Mouse (Mus musculus) ES-Bruce4 (cell line): ENCODE data around the gene Pnldc1. TPM values are rescaled to one million over a fixed set of nuclear protein-coding genes. Genes with fewer than 3 reads are reported as not detected.
"Not testable (repeated sequence)": the region's sequence is repeated elsewhere in the genome, so short reads cannot be mapped to it uniquely, and the experiment has no call there.

Source experiments
- H3K27ac ChIP-seq: 2 replicates; pipeline ENCODE4 v1.5.1; 2012; ENCODE audit warnings: low read length, inconsistent platforms; ENCODE audit not compliant: insufficient read depth
- H3K27me3 ChIP-seq: 2 replicates; pipeline ENCODE4 v1.6.1; 2012; ENCODE audit warnings: mild to moderate bottlenecking, low read length, inconsistent platforms; ENCODE audit not compliant: control insufficient read depth, poor library complexity, insufficient read depth, severe bottlenecking
- H3K36me3 ChIP-seq: 2 replicates; pipeline ENCODE4 v1.6.1; 2012; ENCODE audit warnings: inconsistent platforms, mild to moderate bottlenecking, low read length, moderate library complexity; ENCODE audit not compliant: control insufficient read depth, poor library complexity, insufficient read depth, severe bottlenecking
- H3K4me1 ChIP-seq: one replicate; pipeline ENCODE4 v1.8.1; 2011; ENCODE audit warnings: low read length; ENCODE audit not compliant: control insufficient read depth, insufficient read depth
- H3K4me3 ChIP-seq: 2 replicates; pipeline ENCODE4 v1.5.1; 2011; ENCODE audit warnings: low read depth, mild to moderate bottlenecking, low read length
- H3K9ac ChIP-seq: 2 replicates; pipeline ENCODE4 v1.6.1; 2012; ENCODE audit warnings: low read depth, mild to moderate bottlenecking, inconsistent platforms; ENCODE audit not compliant: poor library complexity, severe bottlenecking
- H3K9me3 ChIP-seq: replicated peaks from 2 replicates; pipeline ENCODE4 v1.6.1; 2012; ENCODE audit warnings: mild to moderate bottlenecking, low read length, inconsistent platforms; ENCODE audit not compliant: control insufficient read depth, poor library complexity, insufficient read depth, severe bottlenecking
- CTCF ChIP-seq: IDR thresholded peaks from one replicate; pipeline ENCODE4 v1.8.1; 2011; ENCODE audit warnings: low read depth, low read length
- EP300 ChIP-seq: IDR thresholded peaks from 2 replicates; pipeline ENCODE4 v1.6.1; 2011; ENCODE audit warnings: low read depth, low read length; ENCODE audit not compliant: insufficient read depth
- POLR2A ChIP-seq: IDR thresholded peaks from one replicate; pipeline ENCODE4 v1.8.1; 2011; ENCODE audit warnings: low read length; ENCODE audit not compliant: insufficient read depth
- polyA plus RNA-seq: library from polyadenylated mRNA; stranded (reverse); fragments of >200 nt; gene quantifications from 2 replicates; pipeline ENCODE4 v1.2.4, GENCODE M21; 2011; ENCODE audit warnings: low read depth; ENCODE audit not compliant: missing spikeins, insufficient read depth, insufficient read length

Pnldc1 gene
- polyA plus RNA-seq: 31.8 and 33.5 TPM in 2 replicates

- Histone ChIP-seq H3K27me3 (no peaks in the 10 kb centered on the region), H3K4me1 (no peaks in the 10 kb centered on the region), H3K4me3 (peak within 1 kb of the TSS; percentile 67), H3K27ac (no peak within 1 kb of the TSS), H3K36me3 (peaks cover 27% of the 10 kb centered on the region), H3K9me3 (no peaks in the 10 kb centered on the region), H3K9ac (peak within 1 kb of the TSS; percentile 34)
- no peak for TF ChIP-seq CTCF
- TF ChIP-seq EP300: no peak
- no peak for TF ChIP-seq POLR2A
Measured at GRCm38 (mm10) chr17:12909361-12910280, at the start of gene Pnldc1. Gene Pnldc1 (minus strand): TSS chr17:12910230.

GRCm38 (mm10) chr17:12959377-12959776 lies 49.3 kb upstream of the Pnldc1 start:
- 0 out of 2 replicates have a peak overlapping the region, but pooled peaks have one; percentile 21 for H3K4me3 ChIP-seq
- H3K27me3 ChIP-seq, H3K27ac ChIP-seq, H3K4me1 ChIP-seq, H3K9ac ChIP-seq, H3K9me3 ChIP-seq: not testable (repeated sequence)
- peaks cover 14% of the 10 kb centered on the region for H3K36me3 ChIP-seq

- no peaks in the 10 kb centered on the region for H3K9me3 ChIP-seq
- H3K9ac ChIP-seq: no peak overlapping the region
- no peak for TF ChIP-seq EP300
- TF ChIP-seq POLR2A: no peak
- no peak for TF ChIP-seq CTCF
- no peak overlapping the region for H3K27ac ChIP-seq
- H3K27me3 ChIP-seq: no peaks in the 10 kb centered on the region
- no peak overlapping the region for H3K4me3 ChIP-seq
- H3K36me3 ChIP-seq: peaks cover 18% of the 10 kb centered on the region
- no peaks in the 10 kb centered on the region for H3K4me1 ChIP-seq
Measured at GRCm38 (mm10) chr17:12956664-12957063, 46.6 kb upstream of the Pnldc1 start.

GRCm38 (mm10) chr17:12949669-12950068 lies 39.6 kb upstream of the Pnldc1 start:
- H3K27ac ChIP-seq: no peak overlapping the region
- no peak overlapping the region for H3K4me3 ChIP-seq
- H3K36me3 ChIP-seq: peaks cover 24% of the 10 kb centered on the region
- no peaks in the 10 kb centered on the region for H3K27me3 ChIP-seq
- H3K9ac ChIP-seq: no peak overlapping the region
- H3K4me1 ChIP-seq: no peaks in the 10 kb centered on the region
- TF ChIP-seq CTCF (no peak), POLR2A (no peak), EP300 (no peak)
- H3K9me3 ChIP-seq: no peaks in the 10 kb centered on the region

- H3K27ac ChIP-seq: no peak overlapping the region
Measured at GRCm38 (mm10) chr17:12942459-12943162, 32.6 kb upstream of the Pnldc1 start.

More at GRCm38 (mm10) chr17:12942459-12943162, 32.6 kb upstream of the Pnldc1 start:
- peaks cover 17% of the 10 kb centered on the region for H3K36me3 ChIP-seq
- H3K27me3 ChIP-seq: no peaks in the 10 kb centered on the region
- no peak overlapping the region for H3K4me3 ChIP-seq
- no peak overlapping the region for H3K9ac ChIP-seq
- no peaks in the 10 kb centered on the region for H3K4me1 ChIP-seq
- no peaks in the 10 kb centered on the region for H3K9me3 ChIP-seq
- TF ChIP-seq CTCF (no peak), POLR2A (no peak), EP300 (no peak)
